In genomic region chr11:32186031-32186430, GRCm38 (mm10) we compare ENCODE assay signal across 19 mouse cellular contexts. TPM values are rescaled to one million over a fixed set of nuclear protein-coding genes. Genes with fewer than 3 reads are reported as not detected.
"Had no signal": no experiment of that assay in that cellular context is flagged by ENCODE, and none has a peak within 500 bp of the region (broad histone marks: within the 10 kb centered on the region; RNA-seq: fewer than 3 reads in every experiment).

No protein-coding gene starts in this region.

- H3K27ac ChIP-seq: liver, embryonic 13.5 days; liver, embryonic 15.5 days; lung, embryonic 15.5 days; macrophage; midbrain, embryonic 12.5 days; neural tube, embryonic 12.5 days; stomach, embryonic 15.5 days; stomach, postnatal 0 days had no signal

- DNase-seq: liver, embryonic 13.5 days; liver, postnatal 0 days; lung, adult 2 months; lung, postnatal 14 days; lung, postnatal 36 days; midbrain, embryonic 14.5 days; right cerebral cortex, postnatal 14 days; thymus, postnatal 14 days; thymus, postnatal 36 days had no signal

- H3K36me3 ChIP-seq: liver, embryonic 13.5 days; liver, embryonic 15.5 days; lung, embryonic 15.5 days; midbrain, embryonic 12.5 days; neural tube, embryonic 12.5 days; stomach, embryonic 15.5 days had no signal

- H3K9me3 ChIP-seq: liver, embryonic 13.5 days; liver, embryonic 15.5 days; lung, embryonic 15.5 days; midbrain, embryonic 12.5 days; neural tube, embryonic 12.5 days; stomach, embryonic 15.5 days had no signal

- H3K4me3 ChIP-seq: liver, embryonic 13.5 days; liver, embryonic 15.5 days; lung, embryonic 15.5 days; megakaryocyte, embryonic 14.5 days; midbrain, embryonic 12.5 days; neural tube, embryonic 12.5 days; stomach, embryonic 15.5 days had no signal

- H3K9ac ChIP-seq: liver, embryonic 13.5 days; liver, embryonic 15.5 days; liver, postnatal 0 days; lung, embryonic 15.5 days; midbrain, embryonic 12.5 days; neural tube, embryonic 12.5 days; stomach, embryonic 15.5 days had no signal

- H3K27me3 ChIP-seq: liver, embryonic 13.5 days; midbrain, embryonic 12.5 days; stomach, embryonic 15.5 days had no signal

- H3K4me1 ChIP-seq: liver, embryonic 13.5 days; lung, embryonic 15.5 days; megakaryocyte, embryonic 14.5 days; midbrain, embryonic 12.5 days; neural tube, embryonic 12.5 days had no signal

- H3K4me2 ChIP-seq: liver, embryonic 13.5 days; liver, embryonic 15.5 days; lung, embryonic 15.5 days; midbrain, embryonic 12.5 days; neural tube, embryonic 12.5 days; stomach, embryonic 15.5 days had no signal

RNA-seq across cellular contexts. Expression of gene Il9r, which starts 14.0 kb away (rescaled TPM):
- total RNA-seq: midbrain, postnatal 0 days had no signal
- polyA plus RNA-seq: macrophage; midbrain, embryonic 12.5 days; midbrain, embryonic 14.5 days; midbrain, postnatal 0 days; neural tube, embryonic 14.5 days; stomach, postnatal 0 days had no signal
